Mouse (Mus musculus) forebrain, postnatal 0 days (tissue): ENCODE data around the gene Vps33b. TPM values are rescaled to one million over a fixed set of nuclear protein-coding genes. Genes with fewer than 3 reads are reported as not detected.
A peak's percentile ranks its signal among the peaks of the same experiment; 100 is the strongest.

ENCODE experiments used
- ATAC-seq: fragments of 200-750 bp; cut with Nextera tagmentation; 2 replicates; pipeline ENCODE4 v1.8.0; 2017; ENCODE audit warnings: mild to moderate bottlenecking, moderate library complexity
- DNase-seq: peaks from one replicate; pipeline ENCODE4 v3.0.0-alpha.2; 2015
- H3K27ac ChIP-seq: fragments of 300-500 bp; sonication (generic); 2 replicates; pipeline ENCODE4 v1.5.1; 2014; ENCODE audit warnings: low read depth, mild to moderate bottlenecking, antibody characterized with exemption, low read length, moderate library complexity, mixed read lengths
- H3K27me3 ChIP-seq: fragments of 300-500 bp; sonication (generic); 2 replicates; pipeline ENCODE4 v1.6.1; 2014; ENCODE audit warnings: mild to moderate bottlenecking, low read length, mixed read lengths; ENCODE audit not compliant: insufficient read depth
- H3K36me3 ChIP-seq: fragments of 300-500 bp; sonication (generic); 2 replicates; pipeline ENCODE4 v1.6.1; 2014; ENCODE audit warnings: mild to moderate bottlenecking, moderate library complexity; ENCODE audit not compliant: insufficient read depth
- H3K4me1 ChIP-seq: fragments of 300-500 bp; sonication (generic); 2 replicates; pipeline ENCODE4 v1.6.1; 2014; ENCODE audit warnings: antibody characterized with exemption; ENCODE audit not compliant: insufficient read depth
- H3K4me2 ChIP-seq: fragments of 300-500 bp; sonication (generic); 2 replicates; pipeline ENCODE4 v1.6.1; 2014; ENCODE audit warnings: low read depth, mild to moderate bottlenecking, moderate library complexity
- H3K4me3 ChIP-seq: fragments of 300-500 bp; sonication (generic); 2 replicates; pipeline ENCODE4 v1.5.1; 2014; ENCODE audit warnings: low read depth, low read length, mixed read lengths
- H3K9ac ChIP-seq: fragments of 300-500 bp; sonication (generic); 2 replicates; pipeline ENCODE4 v1.6.1; 2014; ENCODE audit warnings: mild to moderate bottlenecking
- H3K9me3 ChIP-seq: fragments of 300-500 bp; sonication (generic); 2 replicates; pipeline ENCODE4 v1.6.1; 2016; ENCODE audit warnings: low read length
- CTCF ChIP-seq: sonication (generic); IDR thresholded peaks from 2 replicates; pipeline ENCODE4 v1.5.1; 2016; ENCODE audit warnings: antibody characterized with exemption, control low read depth, low read depth
- WGBS: fragments of 180-500 bp; shearing (Covaris S2); extraction: QIAGEN DNeasy Blood & Tissue Kit; methylation state at CpG from one replicate; pipeline ENCODE4 v1.1.7; 2014; 5-methylcytosine and 5-hydroxymethylcytosine counted together
- polyA plus RNA-seq: library from polyadenylated mRNA; unstranded; fragments of >200 nt; fragmentation: Nextera tagmentation; extraction: Ambion mirVana; gene quantifications from 2 replicates; pipeline ENCODE4 v1.2.1, GENCODE M21; 2015
- total RNA-seq: library from RNA; depleted of rRNA; stranded (reverse); fragments of >200 nt; gene quantifications from 2 replicates; pipeline ENCODE4 v1.2.3, GENCODE M21; 2014

Gene Vps33b
- total and polyA plus RNA-seq, 2 experiments from 2014 or later, result 15.0 to 41.0 TPM

DNA sequence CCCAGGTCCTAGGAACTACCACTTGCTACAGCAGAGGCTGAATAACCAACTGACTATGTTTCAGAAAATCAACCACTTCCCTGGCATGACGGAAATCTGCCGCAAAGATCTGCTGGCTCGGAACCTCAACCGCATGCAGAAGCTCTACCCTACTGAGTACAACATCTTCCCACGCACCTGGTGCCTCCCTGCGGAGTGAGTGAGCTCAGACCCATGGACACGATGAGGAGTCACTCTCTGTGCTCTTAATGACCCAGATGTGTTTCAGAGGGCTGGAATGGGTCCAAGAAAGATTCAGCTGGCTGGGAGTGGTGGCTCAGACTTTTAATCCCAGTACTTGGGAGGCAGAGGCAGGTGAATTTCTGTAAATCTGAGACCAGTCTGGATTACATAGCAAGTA lies 17.0 kb upstream of the Vps33b start:
- H3K36me3 ChIP-seq, result no peaks in the 10 kb centered on the region
- H3K4me3 ChIP-seq, result no peak overlapping the region
- no peak overlapping the region for H3K4me2 ChIP-seq
- peaks cover 4% of the 10 kb centered on the region; the same call in 1 of the 2 replicates for H3K27me3 ChIP-seq
- DNase-seq, result no peak
- no peaks in the 10 kb centered on the region for H3K4me1 ChIP-seq
- no peak for TF ChIP-seq CTCF
- no peak overlapping the region for H3K9ac ChIP-seq
- no peaks in the 10 kb centered on the region for H3K9me3 ChIP-seq
- WGBS, result 81% methylated on average over 7 of the region's 7 CpGs
- no peak for ATAC-seq
- H3K27ac ChIP-seq, result no peak overlapping the region

DNA sequence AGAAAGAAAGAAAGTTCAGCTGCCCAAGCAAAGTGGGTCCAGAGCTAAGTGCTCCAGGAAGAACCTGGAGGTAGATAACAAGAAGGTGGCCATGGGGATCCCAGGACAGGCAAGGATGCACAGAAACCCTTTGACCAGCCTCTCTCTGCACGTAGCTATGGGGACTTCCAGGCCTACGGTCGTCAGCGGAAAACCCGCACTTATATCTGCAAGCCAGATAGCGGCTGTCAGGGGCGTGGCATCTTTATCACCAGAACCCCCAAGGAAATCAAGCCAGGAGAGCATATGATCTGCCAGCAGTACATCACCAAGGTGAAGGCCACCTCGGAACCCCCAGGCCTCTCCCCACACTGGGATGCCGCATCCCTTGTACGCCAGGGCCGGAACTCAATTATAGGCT lies 16.6 kb upstream of the Vps33b start:
- no peaks in the 10 kb centered on the region for H3K9me3 ChIP-seq
- H3K27ac ChIP-seq, result no peak overlapping the region
- no peak for DNase-seq
- peaks cover 7% of the 10 kb centered on the region for H3K27me3 ChIP-seq
- no peaks in the 10 kb centered on the region for H3K36me3 ChIP-seq
- H3K4me3 ChIP-seq, result no peak overlapping the region
- 87% methylated on average over 11 of the region's 11 CpGs for WGBS
- no peak overlapping the region for H3K9ac ChIP-seq
- no peak for ATAC-seq
- TF ChIP-seq CTCF, result no peak
- no peak overlapping the region for H3K4me2 ChIP-seq
- H3K4me1 ChIP-seq, result no peaks in the 10 kb centered on the region

DNA sequence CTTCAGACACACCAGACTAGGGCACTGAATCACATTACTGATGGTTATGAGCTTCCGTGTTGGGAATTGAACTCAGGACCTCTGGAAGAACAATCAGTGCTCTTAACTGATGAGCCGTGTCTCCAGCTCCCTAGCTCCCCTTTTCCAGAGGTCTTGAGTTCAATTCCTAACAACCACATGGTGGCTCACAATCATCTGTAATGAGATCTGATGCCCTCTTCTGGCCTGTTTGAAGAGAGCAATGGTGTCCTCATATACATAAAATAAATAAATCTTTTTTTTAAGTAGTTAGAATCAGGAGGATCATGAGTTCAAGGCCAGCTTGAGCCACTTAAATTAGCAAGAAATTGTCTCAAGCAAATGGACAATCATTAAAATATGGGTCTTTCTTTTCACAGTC lies 13.5 kb upstream of the Vps33b start:
- Histone ChIP-seq H3K4me3 (no peak overlapping the region), H3K27me3 (peaks cover 19% of the 10 kb centered on the region), H3K36me3 (no peaks in the 10 kb centered on the region), H3K27ac (no peak overlapping the region), H3K9ac (no peak overlapping the region), H3K4me1 (no peaks in the 10 kb centered on the region), H3K9me3 (no peaks in the 10 kb centered on the region), H3K4me2 (no peak overlapping the region)
- no peak for TF ChIP-seq CTCF
- WGBS, result 79% methylated on average over 2 of the region's 2 CpGs
- no peak for ATAC-seq
- DNase-seq, result no peak

DNA sequence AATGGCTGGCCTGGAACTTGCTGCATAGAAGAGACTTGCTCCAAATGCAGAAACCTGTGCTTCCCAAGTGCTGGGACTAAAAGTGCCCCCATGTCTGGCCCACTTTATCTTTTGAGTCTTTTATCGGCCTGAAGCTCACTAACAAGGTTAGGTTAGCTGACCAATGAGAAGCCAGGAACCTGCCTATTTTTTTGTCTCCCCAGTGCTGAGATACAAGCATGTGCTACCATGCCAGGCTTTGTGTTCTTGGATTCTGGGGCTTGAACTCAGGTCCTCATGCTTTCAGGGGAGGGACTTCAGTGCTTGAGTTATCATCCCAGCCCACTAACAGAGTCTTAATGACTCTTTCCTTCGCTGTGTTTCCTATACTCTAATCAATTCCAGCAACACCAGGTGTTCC lies 11.7 kb upstream of the Vps33b start:
- H3K36me3 ChIP-seq, result no peaks in the 10 kb centered on the region
- ATAC-seq (no peak), DNase-seq (no peak)
- WGBS, result 76% methylated on average over 2 of the region's 2 CpGs
- H3K9me3 ChIP-seq, result no peaks in the 10 kb centered on the region
- no peak overlapping the region for H3K9ac ChIP-seq
- H3K27me3 ChIP-seq, result peaks cover 19% of the 10 kb centered on the region
- no peak overlapping the region for H3K27ac ChIP-seq
- no peak overlapping the region for H3K4me2 ChIP-seq
- TF ChIP-seq CTCF, result no peak
- H3K4me3 ChIP-seq, result no peak overlapping the region
- H3K4me1 ChIP-seq, result peaks cover 7% of the 10 kb centered on the region

DNA sequence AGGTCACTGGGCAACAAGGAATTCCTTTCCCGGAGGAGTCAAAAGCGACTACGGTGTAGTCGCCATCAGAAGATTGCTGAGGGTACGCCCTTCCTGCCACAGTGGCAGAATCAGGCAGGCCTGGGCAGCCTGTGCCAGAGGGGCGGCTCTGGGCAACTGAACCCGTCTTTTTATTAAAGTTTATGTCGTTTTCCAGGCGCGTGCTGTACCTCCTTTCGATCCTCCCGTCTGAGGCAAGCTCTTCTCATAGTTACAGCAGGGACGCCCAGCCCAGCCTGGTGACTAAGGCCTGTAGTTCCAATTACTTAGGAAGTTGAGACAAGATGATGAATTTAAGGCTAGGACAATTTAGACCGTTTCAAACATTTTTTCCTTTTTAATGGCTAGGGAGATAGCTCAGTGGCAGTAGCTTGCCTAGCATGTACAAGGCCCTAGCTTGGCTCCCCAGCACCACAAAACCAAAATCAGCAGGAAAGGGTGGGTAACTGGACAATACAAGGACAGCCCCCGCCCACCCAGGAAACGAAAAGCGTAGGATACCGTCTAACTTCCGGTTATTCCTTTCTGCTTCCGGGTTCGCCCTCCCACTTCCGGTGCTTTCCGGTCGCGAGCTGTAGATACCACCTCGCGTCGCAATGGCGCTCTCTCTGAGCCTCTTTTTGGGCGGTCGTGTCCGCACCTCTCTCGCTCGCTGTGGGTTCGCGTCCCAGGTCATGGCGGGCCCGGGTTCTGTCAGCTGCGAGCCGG lies 8.7 kb upstream of the Vps33b start, which contains the start of gene Ngrn:
TSS of gene Ngrn (plus strand) at position 591 of the 747 bp plus-strand sequence.
- H3K9ac ChIP-seq, result peak within 1 kb of the TSS; percentile 78
- WGBS, result 27% methylated on average over 40 of the region's 40 CpGs
- H3K4me2 ChIP-seq, result peak within 1 kb of the TSS; percentile 76
- peak within 1 kb of the TSS; percentile 82 for H3K27ac ChIP-seq
- peaks cover 7% of the 10 kb centered on the region for H3K4me1 ChIP-seq
- peak within 1 kb of the TSS; percentile 67 for H3K4me3 ChIP-seq
- peak; percentile 56 for TF ChIP-seq CTCF
- H3K9me3 ChIP-seq, result no peaks in the 10 kb centered on the region
- H3K27me3 ChIP-seq, result peaks cover 19% of the 10 kb centered on the region
- peak; percentile 91 for DNase-seq
- peak; percentile 97 for ATAC-seq
- H3K36me3 ChIP-seq, result peaks cover 19% of the 10 kb centered on the region

DNA sequence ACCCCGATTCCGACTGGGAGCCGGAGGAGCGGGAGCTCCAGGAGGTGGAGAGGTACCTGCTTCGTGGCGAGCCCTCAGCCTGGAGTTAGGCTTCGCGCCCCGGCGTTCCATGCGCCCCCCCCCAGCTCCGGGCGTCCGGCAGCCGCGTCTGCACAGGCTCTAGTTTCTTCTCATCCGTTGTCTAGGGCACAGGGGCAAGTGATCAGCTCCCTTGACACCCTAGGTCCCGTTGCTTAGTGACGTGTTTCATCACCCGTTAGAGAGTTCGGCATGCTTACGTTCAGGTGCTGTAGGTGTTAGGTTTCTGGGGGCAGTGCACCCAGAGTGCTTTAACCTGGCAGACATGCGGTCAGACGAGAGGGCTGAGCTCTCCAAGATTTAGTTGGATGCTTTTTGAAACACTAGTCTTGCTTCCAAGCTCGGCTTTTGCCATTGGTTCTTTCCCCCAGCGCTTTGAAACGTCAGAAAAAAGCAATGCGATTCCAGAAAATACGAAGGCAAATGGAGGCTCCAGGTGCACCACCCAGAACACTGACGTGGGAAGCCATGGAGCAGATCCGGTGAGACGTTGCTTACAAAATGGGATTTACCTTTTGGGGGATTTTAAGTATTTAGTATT lies 8.0 kb upstream of the Vps33b start:
- Histone ChIP-seq H3K9me3 (no peaks in the 10 kb centered on the region), H3K36me3 (peaks cover 26% of the 10 kb centered on the region), H3K27me3 (peaks cover 19% of the 10 kb centered on the region), H3K27ac (peak overlapping the region; percentile 82), H3K4me2 (peak overlapping the region; percentile 76), H3K4me3 (peak overlapping the region; percentile 67), H3K9ac (peak overlapping the region; percentile 78), H3K4me1 (peaks cover 7% of the 10 kb centered on the region)
- ATAC-seq, result peak; percentile 66
- TF ChIP-seq CTCF, result no peak
- peak; percentile 72 for DNase-seq
- WGBS, result 1% methylated on average over 32 of the region's 32 CpGs

DNA sequence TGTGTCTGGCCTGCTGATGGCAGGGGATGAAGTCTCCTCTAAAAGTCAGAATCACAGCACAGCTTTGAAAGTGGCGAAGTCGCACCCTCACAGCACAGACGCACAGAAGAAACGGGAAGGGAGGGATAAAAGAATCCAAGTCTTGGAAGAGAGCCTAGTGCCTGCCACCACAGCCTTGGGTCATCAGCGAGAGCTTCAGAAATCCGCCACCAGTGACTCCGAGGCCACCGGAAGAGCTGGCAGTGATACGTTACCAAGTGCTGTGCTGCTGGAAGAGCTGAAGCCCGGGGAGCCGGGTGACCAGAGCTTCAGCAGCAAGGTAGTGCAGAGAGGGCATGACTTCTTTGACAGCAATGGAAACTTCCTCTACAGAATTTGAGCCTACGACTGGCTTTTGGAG lies 4.8 kb upstream of the Vps33b start:
- no peak overlapping the region for H3K9ac ChIP-seq
- H3K4me2 ChIP-seq, result no peak overlapping the region
- ATAC-seq (no peak), DNase-seq (no peak)
- WGBS, result 93% methylated on average over 12 of the region's 12 CpGs
- no peak overlapping the region for H3K27ac ChIP-seq
- H3K27me3 ChIP-seq, result 0 out of 2 replicates have a peak, but pooled peaks cover 4% of the 10 kb centered on the region
- no peaks in the 10 kb centered on the region for H3K9me3 ChIP-seq
- H3K4me1 ChIP-seq, result peaks cover 13% of the 10 kb centered on the region
- no peak overlapping the region for H3K4me3 ChIP-seq
- no peak for TF ChIP-seq CTCF
- H3K36me3 ChIP-seq, result peaks cover 33% of the 10 kb centered on the region
